Mouse (Mus musculus): Measurements from ENCODE around the gene Lcmt2.
"Not testable (repeated sequence)": the region's sequence is repeated elsewhere in the genome, so short reads cannot be mapped to it uniquely, and the experiment has no call there.

Lcmt2 gene

GRCm38 (mm10) chr2:121140018-121140882 lies at the start of gene Lcmt2, which contains the start of gene Adal:
Lcmt2 (minus strand) TSS chr2:121140653.
Adal (plus strand) TSS chr2:121140428.
- DNase-seq, result peak; percentile 93

DNA sequence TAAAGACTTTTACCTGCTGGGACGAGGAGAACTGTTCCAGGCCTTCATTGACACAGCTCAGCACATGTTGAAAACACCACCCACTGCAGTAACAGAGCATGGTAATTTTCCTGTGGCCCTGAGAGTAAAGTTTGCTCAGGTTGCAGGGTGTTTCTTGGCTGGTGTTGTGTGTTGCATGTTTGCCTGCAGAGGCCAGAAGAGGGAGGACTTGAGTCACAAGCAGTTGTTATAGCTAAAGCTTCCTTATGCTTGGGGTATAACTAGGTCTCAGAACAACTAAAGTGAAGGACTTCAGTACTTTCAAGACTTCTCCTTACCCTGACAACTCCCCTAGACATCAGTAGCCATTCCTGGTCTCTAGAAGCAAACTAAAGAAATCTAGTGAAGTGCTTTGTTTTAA lies 48.1 kb upstream of the Lcmt2 start:
- no peak for DNase-seq

- DNase-seq, result no peak
Measured at GRCm38 (mm10) chr2:121184142-121184541, 43.7 kb upstream of the Lcmt2 start.

DNA sequence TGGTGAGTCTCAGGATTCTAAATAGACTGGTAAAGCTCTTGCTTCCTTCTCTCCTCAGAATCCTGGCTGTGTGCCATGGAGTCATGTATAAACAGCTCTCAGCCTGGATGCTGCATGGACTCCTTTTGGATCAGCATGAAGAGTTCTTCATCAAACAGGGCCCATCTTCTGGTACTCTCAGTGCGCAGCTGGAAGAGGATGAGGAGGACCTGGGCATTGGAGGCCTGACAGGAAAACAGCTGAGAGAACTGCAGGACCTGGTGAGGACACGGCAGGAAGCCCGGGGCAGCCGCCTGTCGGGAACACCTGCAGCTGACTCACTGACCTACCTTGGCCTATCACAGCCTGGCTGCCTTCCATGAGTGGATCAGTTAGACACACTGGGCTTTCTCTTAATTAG lies 43.0 kb upstream of the Lcmt2 start:
- DNase-seq, result no peak

- DNase-seq, result no peak
Measured at GRCm38 (mm10) chr2:121178828-121179479, 38.5 kb upstream of the Lcmt2 start.

- DNase-seq, result peak; percentile 87
Measured at GRCm38 (mm10) chr2:121170980-121171742, 30.7 kb upstream of the Lcmt2 start, which contains the start of gene Zscan29. Zscan29 (minus strand) TSS chr2:121171125.

DNA sequence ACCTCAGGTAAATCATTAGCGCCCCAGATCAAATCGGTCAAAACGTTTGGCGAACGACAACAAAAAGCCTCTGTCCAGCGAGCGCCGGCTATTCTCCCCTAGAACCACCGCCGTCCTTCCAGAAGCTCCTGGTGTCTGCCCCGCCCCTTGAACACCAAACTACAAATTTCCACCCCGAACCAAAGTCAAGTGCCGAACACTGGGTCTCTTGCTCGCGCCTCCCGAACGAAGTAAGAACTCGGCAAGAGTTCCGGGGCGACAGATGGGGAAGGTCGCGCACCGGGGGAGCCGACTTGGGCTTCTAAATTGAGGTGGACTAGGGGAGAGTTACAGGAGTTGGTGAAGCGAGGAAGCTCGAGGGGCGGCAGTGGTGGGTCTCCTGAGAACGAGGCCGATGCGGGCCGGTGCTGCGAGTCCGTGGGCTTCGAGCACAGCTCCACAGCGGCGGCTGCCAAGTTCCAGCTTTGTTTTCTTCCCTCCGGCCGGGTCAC lies 30.1 kb upstream of the Lcmt2 start, which contains the start of gene Tubgcp4:
Tubgcp4 (plus strand) TSS at position 174 of the 491 bp plus-strand sequence.
- DNase-seq, result peak; percentile 75

GRCm38 (mm10) chr2:121169902-121170301 lies 29.4 kb upstream of the Lcmt2 start:
- DNase-seq, result peak; percentile 49

DNA sequence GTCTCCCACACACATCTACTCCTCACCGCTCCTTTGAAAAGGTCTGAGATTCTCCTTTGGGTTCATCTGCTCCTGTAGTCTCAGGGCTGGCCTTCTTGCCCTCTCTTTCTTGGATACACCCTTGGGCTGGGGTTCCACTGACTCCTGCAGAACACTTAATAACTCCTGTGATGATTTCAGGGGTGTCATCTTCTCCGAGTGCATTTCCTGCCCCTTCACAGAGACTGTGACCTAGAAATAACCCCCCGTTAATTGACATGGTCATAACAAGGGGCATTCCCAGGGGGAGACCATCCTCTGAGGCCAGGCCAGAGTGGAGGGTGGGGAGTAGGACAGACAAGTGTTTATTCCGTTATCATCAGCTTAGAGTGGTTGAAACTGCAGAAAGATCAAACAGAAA lies 28.7 kb upstream of the Lcmt2 start:
- no peak for DNase-seq

GRCm38 (mm10) chr2:121153100-121153499 lies 12.6 kb upstream of the Lcmt2 start:
- no peak for DNase-seq

GRCm38 (mm10) chr2:121149679-121150078 lies 9.2 kb upstream of the Lcmt2 start:
- DNase-seq, result no peak

GRCm38 (mm10) chr2:121142415-121142814 lies 2.0 kb upstream of the Lcmt2 start:
- DNase-seq, result no peak

DNA sequence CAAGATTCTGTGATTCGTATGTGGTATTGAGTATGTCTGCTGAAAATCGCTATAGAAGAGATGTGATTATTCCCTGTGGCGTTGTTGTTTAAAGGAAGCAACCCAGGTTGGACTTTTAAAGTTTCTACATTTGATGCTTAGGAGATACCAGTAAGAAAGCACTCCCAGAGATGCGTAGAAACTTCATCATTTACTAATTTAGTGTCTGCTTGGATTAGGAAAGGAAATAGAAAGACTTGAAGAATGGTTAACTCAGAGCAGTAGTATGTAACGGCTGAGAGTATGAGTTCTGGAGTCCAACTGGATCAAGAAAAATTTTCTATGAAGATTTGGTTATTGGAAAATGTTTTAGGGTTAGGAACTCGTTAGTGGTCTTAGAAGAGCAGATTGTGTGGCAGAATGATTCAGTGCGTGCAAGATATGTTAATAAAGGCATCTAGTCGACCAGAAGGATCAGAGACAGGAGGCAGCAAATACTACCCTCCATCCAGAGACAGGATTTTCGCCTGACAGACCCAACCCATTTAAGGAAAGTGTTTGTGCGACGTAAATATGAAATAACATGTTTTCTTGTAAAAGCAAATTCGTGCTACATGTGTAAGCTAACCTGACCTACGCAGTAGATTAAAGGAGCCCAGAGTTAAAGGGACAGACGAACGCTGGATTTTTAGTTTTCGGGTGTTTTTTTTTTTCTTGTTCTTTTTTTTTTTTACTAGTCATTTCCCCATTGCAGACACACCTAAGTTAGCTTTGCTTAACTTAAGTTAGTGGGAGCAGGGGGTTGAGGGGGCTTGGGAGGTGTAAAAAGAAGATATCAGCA lies 973 bp upstream of the Lcmt2 start:
- no peak for DNase-seq

DNA sequence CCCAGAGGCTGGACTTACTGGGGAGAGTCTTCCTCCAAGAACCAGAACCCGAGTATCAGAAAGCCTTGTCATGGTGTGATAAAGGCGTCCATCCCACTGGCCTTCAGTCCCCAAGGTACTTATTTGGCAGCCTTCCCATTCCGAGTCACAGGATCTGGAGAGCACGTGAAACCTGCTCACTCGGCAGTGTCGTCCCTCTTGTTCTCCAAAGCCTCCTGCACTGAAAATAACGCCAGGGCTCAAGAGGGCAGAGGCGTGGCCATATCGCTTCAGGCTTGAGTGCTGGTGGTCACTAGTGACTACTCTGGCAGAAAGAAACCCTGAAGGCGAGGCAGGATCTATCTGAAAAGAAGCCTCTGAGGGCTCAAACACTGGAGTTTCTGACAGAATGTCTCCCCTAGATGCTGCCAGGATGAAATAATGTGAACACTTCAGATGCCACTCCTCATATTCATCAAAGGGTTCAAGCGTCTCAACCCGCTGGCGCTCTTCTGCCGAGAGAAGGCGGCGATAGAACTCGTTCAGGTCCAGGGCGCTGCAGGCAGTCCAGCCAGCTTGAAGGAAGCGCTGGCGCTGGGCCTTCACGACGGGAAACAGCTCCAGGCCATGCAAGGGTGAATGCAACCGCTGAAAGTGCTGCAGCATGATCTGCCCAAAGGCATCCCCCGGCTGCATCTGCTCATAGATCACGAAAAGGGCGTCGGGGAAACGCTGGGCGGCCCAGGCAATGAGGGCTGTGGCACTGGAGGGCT lies 1.0 kb downstream of the Lcmt2 start:
- DNase-seq, result peak; percentile 88

DNA sequence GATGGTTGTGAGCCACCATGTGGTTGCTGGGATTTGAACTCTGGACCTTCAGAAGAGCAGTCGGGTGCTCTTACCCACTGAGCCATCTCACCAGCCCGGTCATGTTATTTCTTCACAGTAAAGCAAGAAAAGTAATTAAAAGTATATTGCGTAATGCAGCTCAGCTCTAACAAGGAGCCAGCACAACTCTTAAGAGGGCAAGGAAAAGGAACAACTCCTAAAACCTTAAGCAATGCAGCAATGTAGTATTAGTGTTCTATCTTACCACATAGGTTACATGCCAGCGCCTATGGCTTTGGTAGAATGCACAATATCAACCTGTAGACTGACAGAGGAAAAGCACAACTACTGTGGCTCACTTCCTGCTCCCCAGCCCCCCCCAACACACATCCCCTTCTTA lies 3.1 kb downstream of the Lcmt2 start:
- no peak for DNase-seq

DNA sequence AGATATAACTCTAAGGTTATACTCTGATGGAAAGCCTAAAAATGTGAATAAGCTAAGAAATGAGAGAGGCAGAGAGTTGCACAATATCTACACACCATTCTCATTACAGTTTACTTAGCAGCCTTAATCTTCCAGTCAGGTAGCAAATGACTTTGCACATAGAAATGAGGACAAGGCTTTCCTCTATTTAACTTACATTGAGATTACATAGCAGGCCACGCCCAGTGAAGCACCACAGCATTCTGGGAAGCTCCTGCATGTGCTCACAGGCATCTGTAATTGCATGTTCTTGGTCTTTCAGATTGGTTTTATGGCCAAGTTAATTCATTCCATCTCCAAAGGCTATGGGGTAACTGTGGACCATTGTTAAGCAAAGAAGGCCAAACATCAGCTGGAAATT lies 7.6 kb downstream of the Lcmt2 start:
- DNase-seq, result no peak

DNA sequence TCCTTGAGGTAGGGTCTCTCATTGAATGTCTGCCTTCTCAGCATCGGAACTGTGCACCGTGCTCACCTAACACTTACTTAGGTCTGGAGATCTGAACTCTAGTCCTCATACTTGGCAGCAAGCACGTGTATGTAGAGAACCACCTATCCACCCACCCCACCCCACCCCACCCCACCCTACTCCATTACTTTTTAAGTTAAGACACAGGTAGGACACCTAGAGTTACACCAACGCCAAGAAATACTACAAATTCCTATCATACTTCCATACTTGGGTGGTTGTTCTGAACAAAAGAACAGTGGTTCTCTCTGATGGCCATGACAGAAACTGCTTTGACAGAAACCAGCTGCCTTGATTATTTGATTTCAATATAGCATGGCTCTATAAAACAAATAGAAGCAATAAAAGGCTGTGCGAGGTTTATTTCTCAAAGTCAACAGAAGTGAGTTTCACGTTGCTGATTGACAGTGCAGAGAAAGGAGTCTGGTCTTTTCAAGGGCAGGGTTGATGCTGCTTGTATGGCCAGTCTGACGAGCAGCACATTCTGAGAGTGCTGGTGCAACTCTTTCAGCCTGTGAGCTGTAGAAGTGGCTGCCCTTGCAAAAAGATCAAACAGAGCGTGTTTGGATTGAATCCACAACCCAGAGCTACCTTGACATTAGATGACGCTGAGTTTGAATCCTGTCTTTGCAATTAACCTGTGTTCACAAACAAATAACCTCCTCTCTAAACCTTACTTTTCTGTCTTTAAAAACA lies 11.4 kb downstream of the Lcmt2 start:
- no peak for DNase-seq

GRCm38 (mm10) chr2:121127536-121127935 lies 12.9 kb downstream of the Lcmt2 start:
- DNase-seq, result peak; percentile 42

GRCm38 (mm10) chr2:121126302-121126701 lies 14.2 kb downstream of the Lcmt2 start:
- DNase-seq, result not testable (repeated sequence)

- DNase-seq, result no peak
Measured at GRCm38 (mm10) chr2:121119260-121119659, 21.2 kb downstream of the Lcmt2 start.

GRCm38 (mm10) chr2:121115418-121115817 lies 25.0 kb downstream of the Lcmt2 start:
- peak; percentile 33 for DNase-seq

Measured in kidney, adult 9 months (tissue).